Mouse (Mus musculus) MEL (cell line): ENCODE measurements around the gene Rpl34.

ENCODE experiments used
- CHD2 ChIP-seq: IDR thresholded peaks from 2 replicates; pipeline ENCODE4 v1.6.1; 2011; ENCODE audit warnings: low read length, improper control_type of control experiment
- CTCF ChIP-seq, 3 experiments: IDR thresholded peaks in 2 of 3; conservative IDR thresholded peaks in 1 of 3; 2 replicates each; pipeline ENCODE4 v1.5.1; 2011 to 2012; ENCODE audit warnings: low read length in 3 of 3, low read depth in 2 of 3, mild to moderate bottlenecking in 2 of 3, improper control_type of control experiment in 1 of 3, inconsistent platforms in 1 of 3, mixed read lengths in 1 of 3, moderate library complexity in 1 of 3; ENCODE audit not compliant: control insufficient read depth in 1 of 3, insufficient read depth in 1 of 3, poor library complexity in 1 of 3, severe bottlenecking in 1 of 3
- EP300 ChIP-seq, 2 experiments: IDR thresholded peaks; 2 replicates each; pipeline ENCODE4 v1.6.1; 2011; ENCODE audit warnings: improper control_type of control experiment in 2 of 2, low read length in 2 of 2, low read depth in 1 of 2, mild to moderate bottlenecking in 1 of 2
- POLR2A ChIP-seq, 2 experiments: IDR thresholded peaks; 2 replicates each; pipeline ENCODE4 v1.6.1; 2011 to 2012; ENCODE audit warnings: low read length in 2 of 2, mild to moderate bottlenecking in 2 of 2, control low read depth in 1 of 2, improper control_type of control experiment in 1 of 2, low read depth in 1 of 2, moderate library complexity in 1 of 2; ENCODE audit not compliant: control insufficient read depth in 1 of 2, insufficient read depth in 1 of 2, poor library complexity in 1 of 2
- USF2 ChIP-seq, 2 experiments: IDR thresholded peaks; 2 replicates each; pipeline ENCODE4 v1.6.1; 2011 to 2012; ENCODE audit warnings: improper control_type of control experiment in 2 of 2, low read length in 2 of 2, borderline replicate concordance in 1 of 2, inconsistent platforms in 1 of 2, low read depth in 1 of 2, mild to moderate bottlenecking in 1 of 2; ENCODE audit not compliant: insufficient read depth in 1 of 2

DNA sequence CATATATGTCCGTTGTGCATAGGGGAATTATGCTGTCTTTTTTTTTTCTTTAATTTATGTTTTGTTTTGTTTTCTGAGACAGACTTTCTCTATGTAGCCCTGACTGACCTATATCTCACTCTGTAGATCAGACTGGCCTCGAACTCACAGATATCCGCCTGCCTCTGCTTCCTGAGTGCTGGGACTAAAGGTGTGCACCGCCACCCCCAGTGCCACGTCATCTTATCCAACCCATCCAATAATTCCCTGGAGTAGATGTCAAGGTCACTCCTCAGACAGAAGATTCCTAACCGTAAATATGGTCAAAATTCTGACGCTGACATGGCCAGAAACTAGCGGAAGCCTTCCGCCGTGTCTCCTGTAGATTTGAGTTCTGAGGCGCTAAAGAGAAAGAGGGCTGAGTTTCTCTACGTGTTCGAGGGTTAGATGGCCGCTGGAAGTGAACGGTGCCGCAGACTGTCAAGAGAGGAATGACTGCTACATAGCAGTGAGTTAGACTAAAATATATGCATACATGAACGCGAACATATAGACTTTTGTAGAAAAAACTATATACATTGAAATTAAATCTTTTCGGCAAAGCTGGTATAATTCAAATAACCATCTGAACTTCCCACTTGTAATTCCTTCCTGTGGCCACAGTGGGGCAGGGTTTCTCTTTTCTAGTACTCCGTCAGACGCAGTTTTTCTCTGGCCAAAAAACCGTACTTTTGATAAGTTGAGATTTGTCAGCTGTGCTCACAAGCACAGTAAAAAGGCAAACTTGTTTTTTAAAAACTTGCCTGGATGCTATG lies 15.2 kb downstream of the Rpl34 start:
- no peak; a peak in 1 of 4 replicates for TF ChIP-seq EP300 (IDR thresholded peaks at IDR 0.05; ENCODE audit: low read depth in 1 of 2, low read length in 2 of 2)
- TF ChIP-seq CHD2 = no peak
- peak; percentile 52 to 77 (median 72) for TF ChIP-seq CTCF (IDR thresholded peaks at IDR 0.05 in 2 of 3, conservative IDR thresholded peaks at IDR 0.05 in 1 of 3; ENCODE audit: control insufficient read depth in 1 of 3, insufficient read depth in 1 of 3, low read depth in 2 of 3, low read length in 3 of 3, poor library complexity in 1 of 3, severe bottlenecking in 1 of 3)
- no peak for TF ChIP-seq POLR2A (IDR thresholded peaks at IDR 0.05; ENCODE audit: control insufficient read depth in 1 of 2, insufficient read depth in 1 of 2, low read depth in 1 of 2, low read length in 2 of 2, poor library complexity in 1 of 2)
- TF ChIP-seq USF2 (IDR thresholded peaks at IDR 0.05; ENCODE audit: borderline replicate concordance in 1 of 2, insufficient read depth in 1 of 2, low read depth in 1 of 2, low read length in 2 of 2) = no peak
